In genomic region chr1:67218339-67218944, GRCm38 (mm10) we compare ENCODE assay signal across 9 mouse cellular contexts.
DNase-seq lines count a peak whose midpoint lies in the region; ATAC-seq and TF ChIP-seq lines count a peak whose summit lies in the region.
"Had no signal": no experiment of that assay in that cellular context is flagged by ENCODE, and none has a peak within 500 bp of the region (broad histone marks: within the 10 kb centered on the region; RNA-seq: fewer than 3 reads in every experiment).

No protein-coding gene starts in this region.

- intact Hi-C loops in left cerebral cortex, postnatal 4 days (cut with DNase I), result no loop called here

- H3K4me1 ChIP-seq in heart, postnatal 0 days (ENCODE audit: control insufficient read depth, insufficient read depth), result no peaks in the 10 kb centered on the region
- no peaks in the 10 kb centered on the region for H3K4me1 ChIP-seq in heart, embryonic 12.5 days (replicated peaks)
- H3K4me1 ChIP-seq in embryonic facial prominence, embryonic 14.5 days (ENCODE audit: control insufficient read depth, insufficient read depth, low read length), result no peaks in the 10 kb centered on the region
- no peaks in the 10 kb centered on the region for H3K4me1 ChIP-seq in intestine, embryonic 15.5 days (replicated peaks)
- H3K4me1 ChIP-seq: limb, embryonic 15.5 days had no signal

- 31% methylated on average over 2 of the region's 2 CpGs for WGBS in heart, postnatal 0 days
- WGBS in heart, embryonic 12.5 days, result 31% methylated on average over 2 of the region's 2 CpGs
- WGBS in embryonic facial prominence, embryonic 14.5 days, result 26% methylated on average over 2 of the region's 2 CpGs
- 48% methylated on average over 2 of the region's 2 CpGs for WGBS in intestine, embryonic 15.5 days

- no peaks in the 10 kb centered on the region for H3K27me3 ChIP-seq in heart, postnatal 0 days (ENCODE audit: control insufficient read depth, insufficient read depth, low read length)
- no peaks in the 10 kb centered on the region for H3K27me3 ChIP-seq in heart, embryonic 12.5 days (replicated peaks)
- no peaks in the 10 kb centered on the region for H3K27me3 ChIP-seq in embryonic facial prominence, embryonic 14.5 days (replicated peaks; ENCODE audit: control insufficient read depth, insufficient read depth, low read length)
- H3K27me3 ChIP-seq in intestine, embryonic 15.5 days (replicated peaks), result no peaks in the 10 kb centered on the region
- H3K27me3 ChIP-seq: limb, embryonic 15.5 days had no signal

- H3K36me3 ChIP-seq in heart, postnatal 0 days (replicated peaks; ENCODE audit: control insufficient read depth, insufficient read depth, low read length), result no peaks in the 10 kb centered on the region
- H3K36me3 ChIP-seq in heart, embryonic 12.5 days, result no peaks in the 10 kb centered on the region
- H3K36me3 ChIP-seq in embryonic facial prominence, embryonic 14.5 days (ENCODE audit: control insufficient read depth, insufficient read depth, low read length), result no peaks in the 10 kb centered on the region
- H3K36me3 ChIP-seq in intestine, embryonic 15.5 days, result 0 out of 2 replicates have a peak, but pooled peaks cover 2% of the 10 kb centered on the region
- H3K36me3 ChIP-seq: limb, embryonic 15.5 days had no signal

- H3K9ac ChIP-seq in heart, postnatal 0 days (replicated peaks; ENCODE audit: low read depth, low read length), result no peak overlapping the region
- H3K9ac ChIP-seq in heart, embryonic 12.5 days, result no peak overlapping the region
- no peak overlapping the region for H3K9ac ChIP-seq in embryonic facial prominence, embryonic 14.5 days (ENCODE audit: low read depth, low read length)
- no peak overlapping the region for H3K9ac ChIP-seq in intestine, embryonic 15.5 days
- H3K9ac ChIP-seq: limb, embryonic 15.5 days had no signal

- TF ChIP-seq CTCF in heart, postnatal 0 days (IDR thresholded peaks at IDR 0.05; ENCODE audit: low read depth), result peak; percentile 23

- no peak for DNase-seq in heart, postnatal 0 days (ENCODE audit: low spot score)
- peak; percentile 38 for DNase-seq in Muller cell, postnatal 12 days (ENCODE audit: inconsistent ontology term)
- DNase-seq in embryonic facial prominence, embryonic 14.5 days (ENCODE audit: low spot score), result no peak
- DNase-seq in left cerebral cortex, postnatal 4 days, result peak; percentile 28

- no peak for TF ChIP-seq EP300 in heart, postnatal 0 days (IDR thresholded peaks at IDR 0.05; ENCODE audit: low read depth)

- no peak overlapping the region for H3K4me2 ChIP-seq in heart, postnatal 0 days (ENCODE audit: low read depth, low read length)
- H3K4me2 ChIP-seq in heart, embryonic 12.5 days, result no peak overlapping the region
- no peak overlapping the region for H3K4me2 ChIP-seq in embryonic facial prominence, embryonic 14.5 days (ENCODE audit: low read depth, low read length)
- no peak overlapping the region for H3K4me2 ChIP-seq in intestine, embryonic 15.5 days (replicated peaks)
- H3K4me2 ChIP-seq: limb, embryonic 15.5 days had no signal

- no peak overlapping the region for H3K27ac ChIP-seq in heart, postnatal 0 days (ENCODE audit: low read depth)
- H3K27ac ChIP-seq in heart, embryonic 12.5 days (ENCODE audit: poor library complexity, severe bottlenecking), result no peak overlapping the region
- no peak overlapping the region for H3K27ac ChIP-seq in embryonic facial prominence, embryonic 14.5 days (replicated peaks; ENCODE audit: low read depth, low read length)
- no peak overlapping the region for H3K27ac ChIP-seq in intestine, embryonic 15.5 days
- H3K27ac ChIP-seq: limb, embryonic 15.5 days had no signal

- no peaks in the 10 kb centered on the region for H3K9me3 ChIP-seq in heart, postnatal 0 days (replicated peaks; ENCODE audit: control insufficient read depth, low read length)
- no peaks in the 10 kb centered on the region for H3K9me3 ChIP-seq in heart, embryonic 12.5 days (replicated peaks)
- no peaks in the 10 kb centered on the region for H3K9me3 ChIP-seq in embryonic facial prominence, embryonic 14.5 days (ENCODE audit: control insufficient read depth, low read length)
- H3K9me3 ChIP-seq in intestine, embryonic 15.5 days, result no peaks in the 10 kb centered on the region
- H3K9me3 ChIP-seq: limb, embryonic 15.5 days had no signal

- no peak overlapping the region for H3K4me3 ChIP-seq in heart, postnatal 0 days (ENCODE audit: low read depth, low read length)
- H3K4me3 ChIP-seq in heart, embryonic 12.5 days, result no peak overlapping the region
- H3K4me3 ChIP-seq in embryonic facial prominence, embryonic 14.5 days (ENCODE audit: low read depth, low read length), result no peak overlapping the region
- no peak overlapping the region for H3K4me3 ChIP-seq in intestine, embryonic 15.5 days (replicated peaks)
- H3K4me3 ChIP-seq: limb, embryonic 15.5 days had no signal

- no peak for ATAC-seq in heart, postnatal 0 days (ENCODE audit: insufficient read depth, low read depth)
- no peak for ATAC-seq in heart, embryonic 12.5 days (ENCODE audit: insufficient number of reproducible peaks, low FRiP score)
- ATAC-seq in embryonic facial prominence, embryonic 14.5 days (ENCODE audit: low read depth), result 0 out of 2 replicates have a peak, but pooled peaks have one; percentile 22
- ATAC-seq in inflammation-experienced regulatory T-cells, adult 6 months, result no peak
- no peak for ATAC-seq in intestine, embryonic 15.5 days
- no peak for ATAC-seq in erythroblast, adult 5-6 weeks (replicated peaks; ENCODE audit: low FRiP score, poor library complexity, severe bottlenecking)

Comparison
In these comparisons a context has a peak if more than half of its experiments do, and no peak if none do; other contexts are left out.
1. DNase-seq: peak in Muller cell, postnatal 12 days (single experiment) and left cerebral cortex, postnatal 4 days (single experiment); none in heart, postnatal 0 days (single experiment) and embryonic facial prominence, embryonic 14.5 days (single experiment).